Mouse (Mus musculus) C2C12 (cell line): ENCODE results near the gene Kdm6b. TPM values are rescaled to one million over a fixed set of nuclear protein-coding genes. Genes with fewer than 3 reads are reported as not detected.

Source experiments
- H3K27me3 ChIP-seq: one replicate; pipeline ENCODE4 v1.6.1; 2011; ENCODE audit not compliant: control insufficient read depth, insufficient read depth, insufficient read length
- H3K36me3 ChIP-seq: one replicate; pipeline ENCODE4 v1.6.1; 2011; ENCODE audit not compliant: control insufficient read depth, insufficient read depth
- H3K4me3 ChIP-seq: one replicate; pipeline ENCODE4 v1.5.1; 2011; ENCODE audit warnings: mild to moderate bottlenecking, control low read depth; ENCODE audit not compliant: poor library complexity, insufficient read depth, severe bottlenecking
- H3K79me2 ChIP-seq: one replicate; pipeline ENCODE4 v1.6.1; 2011; ENCODE audit not compliant: control insufficient read depth, insufficient read depth
- H3K79me3 ChIP-seq: one replicate; pipeline ENCODE4 v1.6.1; 2011; ENCODE audit warnings: low read depth, control low read depth
- H3ac ChIP-seq: one replicate; pipeline ENCODE3; 2011; ENCODE audit warnings: low read depth; ENCODE audit not compliant: control insufficient read depth, insufficient read length
- CEBPB ChIP-seq: IDR thresholded peaks from one replicate; pipeline ENCODE4 v1.6.1; 2011; ENCODE audit warnings: low read depth, mild to moderate bottlenecking, control low read depth, moderate library complexity
- CTCF ChIP-seq: IDR thresholded peaks from one replicate; pipeline ENCODE4 v1.5.1; 2011; ENCODE audit not compliant: control insufficient read depth, insufficient read depth, insufficient read length
- FOSL1 ChIP-seq: IDR thresholded peaks from one replicate; pipeline ENCODE4 v1.8.0; 2011; ENCODE audit warnings: mild to moderate bottlenecking, low read length; ENCODE audit not compliant: poor library complexity, insufficient read depth, severe bottlenecking
- MAX ChIP-seq: IDR thresholded peaks from one replicate; pipeline ENCODE4 v1.6.1; 2011; ENCODE audit warnings: mild to moderate bottlenecking, control low read depth
- MYOD1 ChIP-seq: IDR thresholded peaks from one replicate; pipeline ENCODE4 v1.6.1; 2011; ENCODE audit warnings: low read depth; ENCODE audit not compliant: control insufficient read depth, insufficient read length
- MYOG ChIP-seq: IDR thresholded peaks from one replicate; pipeline ENCODE4 v1.6.1; 2011; ENCODE audit not compliant: control insufficient read depth, insufficient read length; ENCODE audit errors: extremely low read depth
- USF1 ChIP-seq: IDR thresholded peaks from one replicate; pipeline ENCODE4 v1.6.1; 2011; ENCODE audit warnings: low read depth, mild to moderate bottlenecking, control low read depth, moderate library complexity
- polyA plus RNA-seq: library from polyadenylated mRNA; unstranded; fragments of >200 nt; fragmentation: generic; extraction: Trizol; gene quantifications from one replicate; pipeline ENCODE4 v1.2.1, GENCODE M21; 2012; ENCODE audit warnings: missing spikeins

Kdm6b gene
- polyA plus RNA-seq, 1 experiment: 9.0 TPM

- Histone ChIP-seq H3ac (no peak overlapping the region), H3K36me3 (no peaks in the 10 kb centered on the region), H3K4me3 (no peak overlapping the region), H3K79me3 (no peaks in the 10 kb centered on the region), H3K27me3 (no peaks in the 10 kb centered on the region), H3K79me2 (no peaks in the 10 kb centered on the region)
- no peak for TF ChIP-seq CEBPB
- TF ChIP-seq FOSL1: no peak
- no peak for TF ChIP-seq USF1
- TF ChIP-seq MAX: no peak
- TF ChIP-seq MYOD1: no peak
- no peak for TF ChIP-seq MYOG
- TF ChIP-seq CTCF: no peak
These were observed 33.8 kb upstream of the Kdm6b start for GRCm38 (mm10) chr11:69447299-69447698.

- Histone ChIP-seq H3K79me3 (no peaks in the 10 kb centered on the region), H3K79me2 (no peaks in the 10 kb centered on the region), H3ac (no peak overlapping the region), H3K36me3 (no peaks in the 10 kb centered on the region), H3K4me3 (no peak overlapping the region), H3K27me3 (no peaks in the 10 kb centered on the region)
- TF ChIP-seq MAX (peak; percentile 99), MYOD1 (peak; percentile 36), CTCF (no peak), USF1 (peak; percentile 77), CEBPB (peak; percentile 92), FOSL1 (peak; percentile 83), MYOG (no peak)
These were observed 29.9 kb upstream of the Kdm6b start for GRCm38 (mm10) chr11:69443328-69443727.

GRCm38 (mm10) chr11:69437291-69437690 lies 23.8 kb upstream of the Kdm6b start:
- no peaks in the 10 kb centered on the region for H3K27me3 ChIP-seq
- no peak overlapping the region for H3K4me3 ChIP-seq
- no peaks in the 10 kb centered on the region for H3K79me3 ChIP-seq
- TF ChIP-seq CEBPB (no peak), FOSL1 (no peak), MAX (no peak), MYOG (no peak), MYOD1 (no peak), USF1 (no peak), CTCF (no peak)
- no peaks in the 10 kb centered on the region for H3K36me3 ChIP-seq
- no peaks in the 10 kb centered on the region for H3K79me2 ChIP-seq
- H3ac ChIP-seq: no peak overlapping the region

- Histone ChIP-seq H3K79me3 (no peaks in the 10 kb centered on the region), H3K4me3 (no peak overlapping the region), H3K36me3 (no peaks in the 10 kb centered on the region), H3K79me2 (no peaks in the 10 kb centered on the region), H3ac (no peak overlapping the region), H3K27me3 (no peaks in the 10 kb centered on the region)
- TF ChIP-seq CEBPB (no peak), MAX (no peak), FOSL1 (no peak), USF1 (no peak), MYOG (no peak), CTCF (no peak), MYOD1 (no peak)
These were observed 19.7 kb upstream of the Kdm6b start for GRCm38 (mm10) chr11:69433189-69433588.

GRCm38 (mm10) chr11:69432640-69432982 lies 19.1 kb upstream of the Kdm6b start:
- Histone ChIP-seq H3K4me3 (no peak overlapping the region), H3K36me3 (no peaks in the 10 kb centered on the region), H3K79me3 (no peaks in the 10 kb centered on the region), H3ac (no peak overlapping the region), H3K79me2 (no peaks in the 10 kb centered on the region), H3K27me3 (no peaks in the 10 kb centered on the region)
- TF ChIP-seq MYOG: no peak
- no peak for TF ChIP-seq CEBPB
- no peak for TF ChIP-seq FOSL1
- no peak for TF ChIP-seq USF1
- TF ChIP-seq MYOD1: no peak
